Mouse (Mus musculus) frontal cortex, postnatal 36 days (tissue): ENCODE measurements around the gene Gm21870.
"Not testable (repeated sequence)": the region's sequence is repeated elsewhere in the genome, so short reads cannot be mapped to it uniquely, and the experiment has no call there.

Experiments used
- DNase-seq, 2 experiments: peaks; one replicate each; pipeline ENCODE4 v3.0.0; 2022; ENCODE audit warnings: low spot score in 2 of 2

Gm21870 gene

DNA sequence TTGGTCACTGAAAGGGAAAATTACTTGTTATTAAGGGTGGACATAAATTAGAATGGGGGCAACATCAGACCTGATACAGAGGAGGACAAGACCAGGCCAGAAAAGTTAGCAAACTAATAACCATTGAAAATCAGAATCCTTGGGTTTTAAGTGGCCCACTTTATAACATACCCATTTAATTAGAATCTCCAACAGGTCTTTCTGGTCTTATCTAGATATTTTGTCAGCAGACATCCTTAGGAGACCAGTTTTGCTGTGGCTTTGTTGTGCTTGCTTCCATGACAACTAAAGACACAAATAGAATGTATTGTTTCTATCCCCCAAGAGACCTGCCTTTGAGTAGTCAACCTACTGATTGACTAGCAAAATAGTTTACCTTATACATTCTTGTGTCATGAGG, at the start of gene Gm21870:
Gene Gm21870 (minus strand): TSS at position 101 of the 400 bp plus-strand sequence.
- DNase-seq = not testable (repeated sequence)

DNA sequence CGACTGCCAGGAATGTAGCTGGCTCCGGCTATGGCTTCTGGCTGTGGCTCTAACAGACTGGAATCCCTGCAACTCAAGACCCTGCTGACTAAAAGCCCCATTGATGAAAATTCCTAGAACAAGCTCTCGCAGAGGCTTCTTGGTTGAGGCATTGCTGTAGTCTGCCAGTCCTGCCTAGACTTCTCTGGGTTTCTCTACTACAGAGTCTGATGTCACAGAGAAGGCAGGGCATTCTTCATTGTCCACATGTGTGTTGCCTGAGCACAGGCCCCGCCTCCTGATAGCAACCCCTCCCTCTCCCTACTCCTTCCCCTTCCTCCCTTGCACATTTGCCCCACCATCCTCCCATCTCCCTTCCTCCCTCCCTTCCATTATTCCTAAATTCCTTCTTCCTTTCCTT, 30.2 kb downstream of the Gm21870 start, which contains the start of gene Btbd35f6:
Gene Btbd35f6 (minus strand): TSS at position 101 of the 400 bp plus-strand sequence.
- not testable (repeated sequence) for DNase-seq
